Mouse (Mus musculus) hematopoietic stem cell, adult 5-6 weeks (primary cell): ENCODE data around the gene Ogfod3. TPM values are rescaled to one million over a fixed set of nuclear protein-coding genes. Genes with fewer than 3 reads are reported as not detected.
A peak's percentile ranks its signal among the peaks of the same experiment; 100 is the strongest.

Source experiments
- ATAC-seq, 2 experiments: fragments of 125-278 bp in 1 of 2; replicated peaks in 1 of 2; 2 replicates each; pipeline ENCODE4 v1.8.0; 2016 to 2017; ENCODE audit warnings: inconsistent platforms in 2 of 2, mild to moderate bottlenecking in 2 of 2, moderate number of reproducible peaks in 2 of 2, low read depth in 1 of 2, moderate TSS enrichment in 1 of 2; ENCODE audit not compliant: low FRiP score in 2 of 2, poor library complexity in 2 of 2, severe bottlenecking in 2 of 2, insufficient read depth in 1 of 2, low TSS enrichment in 1 of 2
- total RNA-seq: library from RNA; stranded (forward); fragments of 172-1452, 232-1000 nt; gene quantifications from 2 replicates; pipeline ENCODE4 v1.2.3, GENCODE M21; 2017

Gene Ogfod3
- total RNA-seq, 1 experiment from 2014 or later = 10.6 TPM

- ATAC-seq = no peak
These were observed 701 bp downstream of the Ogfod3 start for GRCm38 (mm10) chr11:121203859-121204160.

- ATAC-seq = no peak
These were observed 2.9 kb downstream of the Ogfod3 start for GRCm38 (mm10) chr11:121201436-121202198.

GRCm38 (mm10) chr11:121200781-121201180 lies 3.7 kb downstream of the Ogfod3 start:
- ATAC-seq = no peak

- no peak for ATAC-seq
These were observed 4.7 kb downstream of the Ogfod3 start for GRCm38 (mm10) chr11:121199851-121200250.

- ATAC-seq = no peak
These were observed 5.9 kb downstream of the Ogfod3 start for GRCm38 (mm10) chr11:121198622-121199021.

- ATAC-seq = no peak
These were observed 11.1 kb downstream of the Ogfod3 start for GRCm38 (mm10) chr11:121193415-121193814.

- ATAC-seq = no peak
These were observed 11.8 kb downstream of the Ogfod3 start for GRCm38 (mm10) chr11:121192742-121193141.

GRCm38 (mm10) chr11:121189681-121190080 lies 14.8 kb downstream of the Ogfod3 start:
- ATAC-seq = no peak

GRCm38 (mm10) chr11:121176285-121177270 lies 27.9 kb downstream of the Ogfod3 start:
- peak; percentile 68 to 75 for ATAC-seq

- no peak for ATAC-seq
These were observed 30.3 kb downstream of the Ogfod3 start for GRCm38 (mm10) chr11:121174234-121174633.

- no peak for ATAC-seq
These were observed 31.3 kb downstream of the Ogfod3 start for GRCm38 (mm10) chr11:121173203-121173602.

GRCm38 (mm10) chr11:121163751-121164150 lies 40.8 kb downstream of the Ogfod3 start:
- ATAC-seq = no peak

- ATAC-seq = no peak
These were observed 43.7 kb downstream of the Ogfod3 start for GRCm38 (mm10) chr11:121160636-121161346.

- ATAC-seq = no peak
These were observed 44.5 kb downstream of the Ogfod3 start, which contains the start of gene Uts2r for GRCm38 (mm10) chr11:121159971-121160370. TSS of gene Uts2r (plus strand) at chr11:121160271.

GRCm38 (mm10) chr11:121156411-121156891 lies 48.1 kb downstream of the Ogfod3 start:
- peak in 1 of 2 experiments; percentile 16; a peak in 1 of 4 replicates for ATAC-seq

GRCm38 (mm10) chr11:121154203-121154602 lies 50.3 kb downstream of the Ogfod3 start:
- ATAC-seq = no peak

GRCm38 (mm10) chr11:121148193-121148592 lies 56.3 kb downstream of the Ogfod3 start:
- ATAC-seq = no peak
